Mouse (Mus musculus): ENCODE measurements around the gene Cdc42se1. TPM values are rescaled to one million over a fixed set of nuclear protein-coding genes. Genes with fewer than 3 reads are reported as not detected.
A peak's percentile ranks its signal among the peaks of the same experiment; 100 is the strongest.

Cdc42se1 gene
- polyA plus RNA-seq, 1 experiment from 2014 or later = 120 TPM

GRCm38 (mm10) chr3:95216655-95217254 lies 11.8 kb upstream of the Cdc42se1 start:
- WGBS = 30% methylated on average over 4 of the region's 4 CpGs
- H3K9ac ChIP-seq (ENCODE audit: low read length) = peak overlapping the region; percentile 96
- ATAC-seq (replicated peaks; ENCODE audit: low FRiP score) = no peak
- no peaks in the 10 kb centered on the region; the same call in 1 of the 2 replicates for H3K4me1 ChIP-seq (replicated peaks; ENCODE audit: control insufficient read depth, insufficient read depth, low read length)
- H3K4me3 ChIP-seq (ENCODE audit: low read depth, low read length) = peak overlapping the region; percentile 76
- no peak overlapping the region; the same call in 1 of the 2 replicates for H3K27ac ChIP-seq (ENCODE audit: low read depth, low read length)
- no peaks in the 10 kb centered on the region for H3K9me3 ChIP-seq (ENCODE audit: control insufficient read depth, low read length)
- peaks cover 2% of the 10 kb centered on the region; the same call in 1 of the 2 replicates for H3K36me3 ChIP-seq (ENCODE audit: control insufficient read depth, insufficient read depth, low read length)
- DNase-seq (ENCODE audit: low spot score) = no peak
- H3K4me2 ChIP-seq (ENCODE audit: low read depth, low read length, severe bottlenecking) = peak overlapping the region; percentile 53
- no peaks in the 10 kb centered on the region for H3K27me3 ChIP-seq (ENCODE audit: control insufficient read depth, insufficient read depth, low read length)

GRCm38 (mm10) chr3:95217255-95218134 lies 11.0 kb upstream of the Cdc42se1 start, which contains the start of gene Gabpb2:
Gabpb2 (minus strand) TSS chr3:95217916.
- DNase-seq (ENCODE audit: low spot score) = peak; percentile 99

DNA sequence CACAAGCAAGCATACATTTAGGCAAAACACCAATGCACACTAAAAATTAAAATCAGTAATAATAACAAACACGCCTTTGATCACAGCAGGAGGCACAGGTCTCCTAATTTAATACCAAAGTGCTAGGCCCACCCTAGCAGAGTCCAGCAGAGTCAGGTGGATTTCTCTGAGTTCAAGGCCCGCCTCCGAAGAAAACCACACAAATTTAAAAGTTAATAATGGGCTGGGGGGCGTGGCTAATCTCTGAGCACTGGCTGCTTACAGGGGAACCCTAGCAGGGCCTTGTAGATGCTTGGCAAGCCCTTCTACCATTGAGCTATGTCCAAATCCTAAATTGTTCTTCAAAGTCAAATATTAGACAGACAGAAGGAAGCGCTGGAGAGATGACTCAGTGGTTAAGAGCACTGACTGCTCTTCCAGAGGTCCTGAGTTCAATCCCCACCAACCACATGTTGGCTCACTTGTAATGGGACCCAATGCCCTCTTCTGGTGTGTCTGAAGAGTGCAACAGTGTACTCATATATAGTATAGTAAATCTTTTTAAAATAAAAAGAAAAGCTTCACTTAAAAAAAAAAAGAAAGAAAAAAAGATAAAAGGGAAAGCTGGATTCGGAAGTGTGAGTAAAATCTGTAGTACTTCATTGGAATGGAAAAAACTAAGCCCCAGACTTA lies 9.9 kb upstream of the Cdc42se1 start:
- Histone ChIP-seq H3K27ac (ENCODE audit: low read depth, low read length) (peak overlapping the region; percentile 98; the same call in 1 of the 2 replicates), H3K9me3 (ENCODE audit: control insufficient read depth, low read length) (no peaks in the 10 kb centered on the region), H3K27me3 (ENCODE audit: control insufficient read depth, insufficient read depth, low read length) (no peaks in the 10 kb centered on the region), H3K9ac (ENCODE audit: low read length) (no peak overlapping the region), H3K4me3 (ENCODE audit: low read depth, low read length) (peak overlapping the region; percentile 76; the same call in 1 of the 2 replicates), H3K36me3 (ENCODE audit: control insufficient read depth, insufficient read depth, low read length) (peaks cover 4% of the 10 kb centered on the region; the same call in 1 of the 2 replicates), H3K4me1 (replicated peaks; ENCODE audit: control insufficient read depth, insufficient read depth, low read length) (no peaks in the 10 kb centered on the region; the same call in 1 of the 2 replicates), H3K4me2 (ENCODE audit: low read depth, low read length, severe bottlenecking) (peak overlapping the region; percentile 53; the same call in 1 of the 2 replicates)
- DNase-seq (ENCODE audit: low spot score) = no peak
- 79% methylated on average over 6 of the region's 6 CpGs for WGBS
- no peak for ATAC-seq (replicated peaks; ENCODE audit: low FRiP score)

More at GRCm38 (mm10) chr3:95217255-95218134, 11.0 kb upstream of the Cdc42se1 start, which contains the start of gene Gabpb2:
- Histone ChIP-seq H3K4me2 (ENCODE audit: low read depth, low read length, severe bottlenecking) (peak within 1 kb of the TSS; percentile 53), H3K36me3 (ENCODE audit: control insufficient read depth, insufficient read depth, low read length) (peaks cover 2% of the 10 kb centered on the region; the same call in 1 of the 2 replicates), H3K9ac (ENCODE audit: low read length) (peak within 1 kb of the TSS; percentile 96), H3K27ac (ENCODE audit: low read depth, low read length) (peak within 1 kb of the TSS; percentile 98), H3K4me1 (replicated peaks; ENCODE audit: control insufficient read depth, insufficient read depth, low read length) (no peaks in the 10 kb centered on the region; the same call in 1 of the 2 replicates), H3K4me3 (ENCODE audit: low read depth, low read length) (peak within 1 kb of the TSS; percentile 76), H3K27me3 (ENCODE audit: control insufficient read depth, insufficient read depth, low read length) (no peaks in the 10 kb centered on the region), H3K9me3 (ENCODE audit: control insufficient read depth, low read length) (no peaks in the 10 kb centered on the region)
- peak; percentile 92 for ATAC-seq (replicated peaks; ENCODE audit: low FRiP score)
- WGBS = 1% methylated on average over 55 of the region's 56 CpGs

DNA sequence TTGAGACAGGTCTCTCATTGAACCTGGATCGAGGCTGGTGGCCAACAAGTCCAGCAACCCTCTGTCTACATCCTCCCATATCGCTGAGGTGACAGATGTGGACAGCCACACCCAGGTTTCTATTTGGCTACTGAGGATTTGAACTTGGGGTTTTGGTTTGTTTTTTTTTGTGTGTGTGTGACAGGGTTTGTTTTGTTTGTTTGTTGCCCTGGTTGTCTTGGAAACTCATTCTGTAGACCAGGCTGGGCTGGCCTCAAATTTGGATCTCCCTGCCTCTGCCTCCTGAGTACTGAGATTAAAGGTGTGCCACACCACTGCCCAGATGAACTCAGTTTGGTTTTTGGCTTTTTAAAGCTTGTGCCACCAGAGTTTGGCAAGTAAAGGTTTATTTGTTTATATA lies 5.5 kb upstream of the Cdc42se1 start:
- WGBS = 89% methylated on average over 2 of the region's 2 CpGs
- peaks cover 4% of the 10 kb centered on the region; the same call in 1 of the 2 replicates for H3K36me3 ChIP-seq (ENCODE audit: control insufficient read depth, insufficient read depth, low read length)
- no peaks in the 10 kb centered on the region for H3K27me3 ChIP-seq (ENCODE audit: control insufficient read depth, insufficient read depth, low read length)
- ATAC-seq (replicated peaks; ENCODE audit: low FRiP score) = no peak
- no peaks in the 10 kb centered on the region for H3K9me3 ChIP-seq (ENCODE audit: control insufficient read depth, low read length)
- peaks cover 8% of the 10 kb centered on the region for H3K4me1 ChIP-seq (replicated peaks; ENCODE audit: control insufficient read depth, insufficient read depth, low read length)
- DNase-seq (ENCODE audit: low spot score) = no peak
- no peak overlapping the region for H3K4me3 ChIP-seq (ENCODE audit: low read depth, low read length)
- H3K9ac ChIP-seq (ENCODE audit: low read length) = no peak overlapping the region
- H3K4me2 ChIP-seq (ENCODE audit: low read depth, low read length, severe bottlenecking) = no peak overlapping the region
- H3K27ac ChIP-seq (ENCODE audit: low read depth, low read length) = no peak overlapping the region

GRCm38 (mm10) chr3:95224295-95224694 lies 4.2 kb upstream of the Cdc42se1 start:
- DNase-seq (ENCODE audit: low spot score) = peak; percentile 75
- no peak for ATAC-seq (replicated peaks; ENCODE audit: low FRiP score)
- H3K27me3 ChIP-seq (ENCODE audit: control insufficient read depth, insufficient read depth, low read length) = no peaks in the 10 kb centered on the region
- H3K27ac ChIP-seq (ENCODE audit: low read depth, low read length) = no peak overlapping the region
- H3K4me3 ChIP-seq (ENCODE audit: low read depth, low read length) = no peak overlapping the region
- peak overlapping the region; percentile 24; the same call in 1 of the 2 replicates for H3K4me2 ChIP-seq (ENCODE audit: low read depth, low read length, severe bottlenecking)
- H3K9ac ChIP-seq (ENCODE audit: low read length) = no peak overlapping the region
- peaks cover 8% of the 10 kb centered on the region for H3K4me1 ChIP-seq (replicated peaks; ENCODE audit: control insufficient read depth, insufficient read depth, low read length)
- H3K9me3 ChIP-seq (ENCODE audit: control insufficient read depth, low read length) = no peaks in the 10 kb centered on the region
- WGBS = 14% methylated on average over 6 of the region's 6 CpGs
- H3K36me3 ChIP-seq (ENCODE audit: control insufficient read depth, insufficient read depth, low read length) = peaks cover 2% of the 10 kb centered on the region; the same call in 1 of the 2 replicates

DNA sequence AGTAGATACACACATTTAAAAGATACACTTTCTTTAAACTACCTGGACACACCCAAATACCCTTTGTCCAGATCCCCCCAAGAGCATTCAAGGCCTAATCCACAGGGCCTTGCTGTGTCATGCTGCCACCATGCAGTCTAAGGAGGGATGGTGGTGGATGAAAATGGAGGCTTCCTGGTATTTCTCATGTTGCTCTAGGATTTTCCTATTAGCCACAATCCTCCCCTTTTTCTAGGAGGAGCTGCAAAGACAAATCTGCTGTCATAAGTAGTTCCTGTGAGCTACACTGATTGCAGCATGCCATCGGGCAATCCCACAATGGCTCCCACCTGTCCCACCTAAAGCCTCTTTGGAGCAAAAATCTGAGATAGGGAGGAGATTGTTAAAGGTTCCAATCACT lies 1.3 kb upstream of the Cdc42se1 start:
- Histone ChIP-seq H3K4me1 (replicated peaks; ENCODE audit: control insufficient read depth, insufficient read depth, low read length) (peaks cover 21% of the 10 kb centered on the region), H3K27ac (ENCODE audit: low read depth, low read length) (peak overlapping the region; percentile 94; the same call in 1 of the 2 replicates), H3K4me3 (ENCODE audit: low read depth, low read length) (peak overlapping the region; percentile 95), H3K36me3 (ENCODE audit: control insufficient read depth, insufficient read depth, low read length) (peaks cover 7% of the 10 kb centered on the region; the same call in 1 of the 2 replicates), H3K9me3 (ENCODE audit: control insufficient read depth, low read length) (no peaks in the 10 kb centered on the region), H3K9ac (ENCODE audit: low read length) (peak overlapping the region; percentile 96), H3K27me3 (ENCODE audit: control insufficient read depth, insufficient read depth, low read length) (no peaks in the 10 kb centered on the region), H3K4me2 (ENCODE audit: low read depth, low read length, severe bottlenecking) (peak overlapping the region; percentile 93)
- ATAC-seq (replicated peaks; ENCODE audit: low FRiP score) (no peak), DNase-seq (ENCODE audit: low spot score) (no peak)
- WGBS = 30% methylated on average over 1 of the region's 1 CpGs

- DNase-seq (ENCODE audit: low spot score) (peak; percentile 65), ATAC-seq (replicated peaks; ENCODE audit: low FRiP score) (peak; percentile 16)
- Histone ChIP-seq H3K9ac (ENCODE audit: low read length) (peak overlapping the region; percentile 96), H3K4me3 (ENCODE audit: low read depth, low read length) (peak overlapping the region; percentile 95), H3K27ac (ENCODE audit: low read depth, low read length) (peak overlapping the region; percentile 94), H3K4me2 (ENCODE audit: low read depth, low read length, severe bottlenecking) (peak overlapping the region; percentile 93), H3K4me1 (replicated peaks; ENCODE audit: control insufficient read depth, insufficient read depth, low read length) (peaks cover 19% of the 10 kb centered on the region), H3K9me3 (ENCODE audit: control insufficient read depth, low read length) (no peaks in the 10 kb centered on the region), H3K27me3 (ENCODE audit: control insufficient read depth, insufficient read depth, low read length) (no peaks in the 10 kb centered on the region), H3K36me3 (ENCODE audit: control insufficient read depth, insufficient read depth, low read length) (peaks cover 20% of the 10 kb centered on the region)
- under 1% methylated on average over 43 of the region's 43 CpGs for WGBS
Observed at GRCm38 (mm10) chr3:95228894-95229780, 605 bp downstream of the Cdc42se1 start.
